Mouse (Mus musculus): ENCODE results near the gene Tsnaxip1. TPM values are rescaled to one million over a fixed set of nuclear protein-coding genes. Genes with fewer than 3 reads are reported as not detected.

The Tsnaxip1 gene
- polyA plus RNA-seq, 1 experiment from 2014 or later: 1.2 TPM

DNA sequence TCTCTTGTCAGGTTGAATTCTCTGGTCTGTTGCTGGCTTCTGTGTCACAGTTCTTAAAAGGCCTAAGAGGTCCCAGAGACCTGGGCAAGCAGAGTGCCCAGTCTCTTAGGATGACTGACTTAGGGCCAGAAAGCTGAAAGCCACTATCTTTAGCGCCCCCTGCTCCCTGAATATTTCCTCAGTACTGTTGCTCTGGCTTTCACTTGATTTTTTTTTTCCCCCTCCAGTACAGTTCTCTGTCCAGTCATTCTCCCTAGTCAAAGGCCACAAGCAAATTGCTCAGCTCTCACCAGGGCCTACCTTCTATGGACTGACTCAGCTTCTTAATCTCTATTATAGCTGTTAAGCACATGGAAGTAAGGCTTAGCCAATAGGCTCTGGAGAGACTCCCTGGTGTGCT is 34.4 kb downstream of the Tsnaxip1 start:
- Histone ChIP-seq H3K27ac (ENCODE audit: low read depth, low read length) (no peak overlapping the region), H3K9me3 (ENCODE audit: control insufficient read depth, low read length) (no peaks in the 10 kb centered on the region), H3K4me3 (ENCODE audit: low read depth, low read length) (peak overlapping the region; percentile 95), H3K36me3 (ENCODE audit: control insufficient read depth, insufficient read depth, low read length) (no peaks in the 10 kb centered on the region; the same call in 1 of the 2 replicates), H3K27me3 (ENCODE audit: control insufficient read depth, insufficient read depth, low read length) (no peaks in the 10 kb centered on the region), H3K4me2 (replicated peaks; ENCODE audit: low read depth, low read length) (peak overlapping the region; percentile 69), H3K9ac (ENCODE audit: low read depth, low read length) (peak overlapping the region; percentile 35; the same call in 1 of the 2 replicates), H3K4me1 (replicated peaks; ENCODE audit: control insufficient read depth, insufficient read depth, low read length) (peaks cover 5% of the 10 kb centered on the region; the same call in 1 of the 2 replicates)
- ATAC-seq (ENCODE audit: low FRiP score) (no peak), DNase-seq (ENCODE audit: low spot score) (peak; percentile 20)
- 6% methylated on average over 1 of the region's 1 CpGs for WGBS

DNA sequence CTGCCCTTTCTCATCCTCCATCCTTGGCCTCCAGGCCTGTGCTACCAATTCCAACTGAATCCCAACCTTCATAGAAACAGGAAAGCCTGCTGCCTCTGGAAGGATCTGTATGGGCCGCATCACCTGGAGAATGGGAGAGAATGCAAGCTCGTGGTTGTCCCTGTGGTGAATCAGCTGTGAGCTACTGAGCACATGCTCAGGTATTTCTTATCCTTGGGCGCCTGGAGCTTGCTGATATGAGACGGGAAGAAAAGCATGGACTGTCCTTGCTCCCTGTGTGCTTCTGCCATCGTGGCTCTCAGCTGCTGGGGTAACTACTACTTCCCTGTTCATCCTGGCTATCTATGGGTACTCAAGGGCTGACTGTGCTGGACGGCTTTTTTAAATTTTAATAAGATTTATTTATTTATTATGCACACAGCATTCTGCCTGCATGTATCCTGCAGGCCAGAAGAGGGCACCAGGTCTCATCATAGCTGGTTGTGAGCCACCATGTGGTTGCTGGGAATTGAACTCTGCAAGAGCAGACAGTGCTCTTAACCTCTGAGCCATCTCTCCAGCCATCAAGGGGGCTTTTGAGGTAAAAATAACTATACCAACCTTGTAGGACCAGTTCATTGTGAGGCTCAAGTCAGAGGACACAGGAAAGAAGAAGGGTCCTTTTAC is 39.0 kb downstream of the Tsnaxip1 start:
- WGBS: 88% methylated on average over 6 of the region's 6 CpGs
- ATAC-seq (ENCODE audit: low FRiP score) (no peak), DNase-seq (ENCODE audit: low spot score) (peak; percentile 13)
- H3K4me2 ChIP-seq (replicated peaks; ENCODE audit: low read depth, low read length): no peak overlapping the region
- H3K36me3 ChIP-seq (ENCODE audit: control insufficient read depth, insufficient read depth, low read length): peaks cover 7% of the 10 kb centered on the region
- H3K9me3 ChIP-seq (ENCODE audit: control insufficient read depth, low read length): no peaks in the 10 kb centered on the region
- 0 out of 2 replicates have a peak, but pooled peaks cover 2% of the 10 kb centered on the region for H3K4me1 ChIP-seq (replicated peaks; ENCODE audit: control insufficient read depth, insufficient read depth, low read length)
- no peak overlapping the region for H3K4me3 ChIP-seq (ENCODE audit: low read depth, low read length)
- no peak overlapping the region for H3K27ac ChIP-seq (ENCODE audit: low read depth, low read length)
- H3K27me3 ChIP-seq (ENCODE audit: control insufficient read depth, insufficient read depth, low read length): no peaks in the 10 kb centered on the region
- no peak overlapping the region for H3K9ac ChIP-seq (ENCODE audit: low read depth, low read length)

DNA sequence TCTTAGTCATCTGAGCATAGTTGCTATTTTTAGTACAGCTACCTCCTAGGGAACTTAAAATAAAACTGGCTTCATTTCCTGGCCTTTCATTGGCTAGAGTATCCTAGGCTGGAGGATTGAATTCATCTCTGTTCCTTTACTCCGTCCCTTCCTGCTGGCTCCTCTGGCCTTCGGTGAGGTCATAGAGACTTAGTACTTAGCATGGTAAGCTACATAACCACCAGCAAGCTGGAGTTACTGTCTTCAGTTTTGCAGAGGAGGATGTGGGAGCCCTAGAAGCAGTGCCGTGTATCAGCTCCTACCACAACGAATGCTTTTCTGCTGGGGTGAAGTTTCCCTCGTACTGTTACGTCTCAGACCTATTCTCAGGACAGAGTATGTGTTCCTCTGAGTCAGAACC is 46.8 kb downstream of the Tsnaxip1 start:
- Histone ChIP-seq H3K27ac (ENCODE audit: low read depth, low read length) (no peak overlapping the region), H3K9ac (ENCODE audit: low read depth, low read length) (no peak overlapping the region), H3K36me3 (ENCODE audit: control insufficient read depth, insufficient read depth, low read length) (peaks cover 5% of the 10 kb centered on the region; the same call in 1 of the 2 replicates), H3K9me3 (ENCODE audit: control insufficient read depth, low read length) (no peaks in the 10 kb centered on the region), H3K4me3 (ENCODE audit: low read depth, low read length) (no peak overlapping the region), H3K4me2 (replicated peaks; ENCODE audit: low read depth, low read length) (no peak overlapping the region), H3K4me1 (replicated peaks; ENCODE audit: control insufficient read depth, insufficient read depth, low read length) (no peaks in the 10 kb centered on the region), H3K27me3 (ENCODE audit: control insufficient read depth, insufficient read depth, low read length) (no peaks in the 10 kb centered on the region)
- no peak for DNase-seq (ENCODE audit: low spot score)
- ATAC-seq (ENCODE audit: low FRiP score): no peak
- 96% methylated on average over 6 of the region's 6 CpGs for WGBS

DNA sequence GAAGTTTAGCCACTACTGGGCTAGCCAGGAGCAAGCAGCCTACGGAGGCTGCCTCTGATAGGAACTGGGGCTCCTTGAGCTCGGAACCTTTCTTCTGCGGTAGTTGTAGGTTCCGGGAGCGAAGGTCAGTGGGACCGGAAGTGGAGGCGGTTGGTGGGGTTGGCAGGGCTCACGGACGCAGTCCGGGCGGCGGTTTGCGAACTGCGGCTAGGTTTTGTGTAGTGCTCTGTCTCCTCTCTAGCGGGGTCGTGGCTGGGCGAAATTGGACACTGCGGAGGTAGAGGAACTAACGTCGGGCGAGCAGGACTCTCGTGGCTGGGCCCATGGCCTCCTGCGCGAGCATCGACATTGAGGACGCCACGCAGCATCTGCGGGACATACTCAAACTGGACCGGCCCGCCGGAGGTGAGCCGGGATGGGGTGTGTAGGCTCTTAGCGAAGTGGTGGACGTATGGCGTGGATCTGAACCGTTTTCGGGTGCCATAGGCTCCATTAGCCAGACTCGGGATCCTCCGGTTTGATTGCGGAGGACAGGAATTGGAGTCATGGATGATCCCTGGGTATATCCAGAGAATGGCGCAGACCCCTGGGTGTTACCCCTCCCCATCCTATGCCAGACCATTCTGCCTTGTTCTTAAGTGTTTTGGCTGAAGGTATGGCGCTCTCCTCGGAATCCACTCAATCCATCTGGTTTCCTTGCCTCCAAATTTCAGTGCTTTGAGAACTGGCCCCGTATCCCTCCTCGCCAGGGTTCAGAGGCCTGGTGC is 53.4 kb downstream of the Tsnaxip1 start, which contains the start of gene Edc4:
TSS of gene Edc4 (plus strand) at position 128 of the 767 bp plus-strand sequence.
- no peaks in the 10 kb centered on the region for H3K27me3 ChIP-seq (ENCODE audit: control insufficient read depth, insufficient read depth, low read length)
- WGBS: 2% methylated on average over 45 of the region's 45 CpGs
- H3K9me3 ChIP-seq (ENCODE audit: control insufficient read depth, low read length): no peaks in the 10 kb centered on the region
- H3K4me3 ChIP-seq (ENCODE audit: low read depth, low read length): peak within 1 kb of the TSS; percentile 97
- peak within 1 kb of the TSS; percentile 14; the same call in 1 of the 2 replicates for H3K27ac ChIP-seq (ENCODE audit: low read depth, low read length)
- H3K9ac ChIP-seq (ENCODE audit: low read depth, low read length): peak within 1 kb of the TSS; percentile 81
- H3K4me1 ChIP-seq (replicated peaks; ENCODE audit: control insufficient read depth, insufficient read depth, low read length): peaks cover 6% of the 10 kb centered on the region
- peaks cover 5% of the 10 kb centered on the region; the same call in 1 of the 2 replicates for H3K36me3 ChIP-seq (ENCODE audit: control insufficient read depth, insufficient read depth, low read length)
- H3K4me2 ChIP-seq (replicated peaks; ENCODE audit: low read depth, low read length): peak within 1 kb of the TSS; percentile 68
- peak; percentile 94 for DNase-seq (ENCODE audit: low spot score)
- peak; percentile 78 for ATAC-seq (ENCODE audit: low FRiP score)

DNA sequence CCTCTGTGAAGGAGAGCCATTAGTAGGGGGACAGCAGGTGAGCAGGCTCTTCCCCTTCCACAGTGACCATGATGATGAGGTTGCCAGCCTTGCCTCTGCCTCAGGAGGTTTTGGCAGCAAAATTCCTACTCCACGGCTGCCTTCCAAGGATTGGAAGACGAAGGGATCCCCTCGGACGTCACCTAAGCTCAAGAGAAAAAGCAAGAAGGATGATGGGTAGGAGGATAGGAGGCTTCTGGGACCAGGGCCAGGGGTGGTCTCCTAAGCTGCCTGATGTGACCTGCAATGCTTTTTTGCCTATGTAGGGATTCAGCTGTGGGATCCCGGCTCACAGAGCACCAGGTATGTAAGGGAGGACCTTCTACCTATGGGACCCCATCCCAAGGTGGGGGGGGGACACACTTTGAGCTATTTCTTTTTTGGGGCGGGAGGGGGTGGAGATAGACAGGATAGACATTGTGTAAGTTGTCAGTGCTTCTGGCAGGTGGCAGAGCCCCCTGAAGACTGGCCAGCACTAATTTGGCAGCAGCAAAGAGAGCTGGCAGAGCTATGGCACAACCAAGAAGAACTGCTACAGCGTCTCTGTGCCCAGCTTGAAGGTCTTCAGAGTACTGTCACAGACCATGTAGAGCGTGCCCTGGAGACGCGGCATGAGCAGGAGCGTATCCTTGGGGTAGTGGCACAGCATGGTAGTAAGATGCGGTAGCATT is 62.4 kb downstream of the Tsnaxip1 start:
- no peak overlapping the region for H3K27ac ChIP-seq (ENCODE audit: low read depth, low read length)
- no peak overlapping the region for H3K9ac ChIP-seq (ENCODE audit: low read depth, low read length)
- H3K27me3 ChIP-seq (ENCODE audit: control insufficient read depth, insufficient read depth, low read length): no peaks in the 10 kb centered on the region
- H3K4me2 ChIP-seq (replicated peaks; ENCODE audit: low read depth, low read length): no peak overlapping the region
- no peak for ATAC-seq (ENCODE audit: low FRiP score)
- WGBS: 92% methylated on average over 12 of the region's 12 CpGs
- no peak overlapping the region for H3K4me3 ChIP-seq (ENCODE audit: low read depth, low read length)
- H3K4me1 ChIP-seq (replicated peaks; ENCODE audit: control insufficient read depth, insufficient read depth, low read length): peaks cover 3% of the 10 kb centered on the region; the same call in 1 of the 2 replicates
- no peak for DNase-seq (ENCODE audit: low spot score)
- no peaks in the 10 kb centered on the region for H3K9me3 ChIP-seq (ENCODE audit: control insufficient read depth, low read length)
- peaks cover 20% of the 10 kb centered on the region for H3K36me3 ChIP-seq (ENCODE audit: control insufficient read depth, insufficient read depth, low read length)

DNA sequence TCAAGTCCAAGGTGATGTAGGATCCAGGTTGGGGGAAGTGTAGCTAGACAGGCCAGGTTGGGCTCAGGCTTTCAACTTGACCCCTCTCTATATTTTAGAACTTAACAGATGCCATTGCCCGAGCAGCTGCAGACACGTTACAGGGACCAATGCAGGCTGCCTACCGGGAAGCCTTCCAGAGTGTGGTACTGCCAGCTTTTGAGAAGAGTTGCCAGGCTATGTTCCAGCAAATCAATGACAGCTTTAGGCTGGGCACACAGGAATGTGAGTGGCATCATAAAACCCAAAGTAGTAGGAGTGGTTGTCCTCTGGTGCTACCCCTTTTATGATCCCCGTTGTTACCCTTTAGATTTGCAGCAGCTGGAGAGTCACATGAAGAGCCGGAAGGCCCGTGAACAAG is 63.3 kb downstream of the Tsnaxip1 start:
- H3K4me3 ChIP-seq (ENCODE audit: low read depth, low read length): no peak overlapping the region
- no peak for ATAC-seq (ENCODE audit: low FRiP score)

DNA sequence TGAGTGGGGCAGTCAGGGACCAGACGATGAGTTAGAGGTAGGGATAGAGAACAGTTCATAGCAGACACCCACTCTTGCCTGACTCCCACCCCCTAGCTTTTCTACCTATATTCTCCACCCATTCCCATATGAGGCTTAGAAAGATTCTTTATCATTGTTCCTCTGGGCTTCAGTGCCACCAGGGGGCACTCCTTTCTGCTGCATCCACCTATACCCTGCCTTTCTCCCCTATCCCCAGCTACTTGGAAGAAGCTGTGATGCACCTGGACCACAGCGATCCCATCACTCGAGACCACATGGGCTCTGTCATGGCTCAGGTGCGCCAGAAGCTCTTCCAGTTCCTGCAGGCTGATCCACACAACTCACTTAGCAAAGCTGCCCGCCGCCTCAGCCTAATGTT is 64.9 kb downstream of the Tsnaxip1 start:
- peaks cover 17% of the 10 kb centered on the region for H3K36me3 ChIP-seq (ENCODE audit: control insufficient read depth, insufficient read depth, low read length)
- H3K4me1 ChIP-seq (replicated peaks; ENCODE audit: control insufficient read depth, insufficient read depth, low read length): peaks cover 3% of the 10 kb centered on the region; the same call in 1 of the 2 replicates
- ATAC-seq (ENCODE audit: low FRiP score): peak; percentile 33; the same call in 1 of the 2 replicates
- no peak overlapping the region for H3K9ac ChIP-seq (ENCODE audit: low read depth, low read length)
- peak; percentile 16 for DNase-seq (ENCODE audit: low spot score)
- WGBS: 89% methylated on average over 6 of the region's 6 CpGs
- H3K4me2 ChIP-seq (replicated peaks; ENCODE audit: low read depth, low read length): no peak overlapping the region
- H3K9me3 ChIP-seq (ENCODE audit: control insufficient read depth, low read length): no peaks in the 10 kb centered on the region
- no peak overlapping the region for H3K27ac ChIP-seq (ENCODE audit: low read depth, low read length)
- no peaks in the 10 kb centered on the region for H3K27me3 ChIP-seq (ENCODE audit: control insufficient read depth, insufficient read depth, low read length)
- H3K4me3 ChIP-seq (ENCODE audit: low read depth, low read length): no peak overlapping the region

More for the DNA sequence above, 63.3 kb downstream of the Tsnaxip1 start:
- Histone ChIP-seq H3K27me3 (ENCODE audit: control insufficient read depth, insufficient read depth, low read length) (no peaks in the 10 kb centered on the region), H3K9ac (ENCODE audit: low read depth, low read length) (no peak overlapping the region), H3K4me1 (replicated peaks; ENCODE audit: control insufficient read depth, insufficient read depth, low read length) (peaks cover 3% of the 10 kb centered on the region; the same call in 1 of the 2 replicates), H3K27ac (ENCODE audit: low read depth, low read length) (no peak overlapping the region), H3K36me3 (ENCODE audit: control insufficient read depth, insufficient read depth, low read length) (peaks cover 17% of the 10 kb centered on the region), H3K4me2 (replicated peaks; ENCODE audit: low read depth, low read length) (no peak overlapping the region), H3K9me3 (ENCODE audit: control insufficient read depth, low read length) (no peaks in the 10 kb centered on the region)
- no peak for DNase-seq (ENCODE audit: low spot score)
- WGBS: 95% methylated on average over 6 of the region's 6 CpGs

DNA sequence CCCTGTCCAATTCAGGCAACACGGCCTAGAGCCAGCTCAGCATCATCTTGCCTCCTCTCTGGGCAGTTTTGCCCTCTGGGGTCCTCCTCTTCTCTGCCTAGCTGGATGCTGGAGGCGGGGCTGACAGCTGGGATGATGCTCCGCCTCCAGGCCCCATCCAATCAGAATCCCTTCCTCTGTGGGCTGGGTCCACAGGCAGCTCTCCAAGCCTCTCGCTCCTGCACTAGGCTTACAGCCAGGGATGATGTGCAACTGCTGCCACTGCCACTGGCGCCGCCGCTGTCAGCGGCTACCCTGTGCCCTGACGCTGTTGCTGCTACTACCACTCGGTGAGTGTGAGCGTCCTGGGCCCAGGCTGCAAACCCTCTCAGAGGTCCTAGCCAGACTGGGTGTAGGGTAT is 65.8 kb downstream of the Tsnaxip1 start, which contains the start of gene Nrn1l:
TSS of gene Nrn1l (plus strand) at position 229 of the 400 bp plus-strand sequence.
- DNase-seq (ENCODE audit: low spot score): peak; percentile 81

More for the DNA sequence above, 65.8 kb downstream of the Tsnaxip1 start, which contains the start of gene Nrn1l:
- Histone ChIP-seq H3K4me3 (ENCODE audit: low read depth, low read length) (no peak within 1 kb of the TSS), H3K36me3 (ENCODE audit: control insufficient read depth, insufficient read depth, low read length) (peaks cover 17% of the 10 kb centered on the region), H3K9ac (ENCODE audit: low read depth, low read length) (no peak within 1 kb of the TSS), H3K9me3 (ENCODE audit: control insufficient read depth, low read length) (no peaks in the 10 kb centered on the region), H3K4me2 (replicated peaks; ENCODE audit: low read depth, low read length) (no peak within 1 kb of the TSS), H3K27me3 (ENCODE audit: control insufficient read depth, insufficient read depth, low read length) (no peaks in the 10 kb centered on the region), H3K4me1 (replicated peaks; ENCODE audit: control insufficient read depth, insufficient read depth, low read length) (peaks cover 3% of the 10 kb centered on the region; the same call in 1 of the 2 replicates), H3K27ac (ENCODE audit: low read depth, low read length) (no peak within 1 kb of the TSS)
- peak; percentile 93 for ATAC-seq (ENCODE audit: low FRiP score)
- 3% methylated on average over 11 of the region's 11 CpGs for WGBS
